Mouse (Mus musculus): Measurements from ENCODE around the gene AC124108.1.
"Not testable (repeated sequence)": the region's sequence is repeated elsewhere in the genome, so short reads cannot be mapped to it uniquely, and the experiment has no call there.

The AC124108.1 gene

DNA sequence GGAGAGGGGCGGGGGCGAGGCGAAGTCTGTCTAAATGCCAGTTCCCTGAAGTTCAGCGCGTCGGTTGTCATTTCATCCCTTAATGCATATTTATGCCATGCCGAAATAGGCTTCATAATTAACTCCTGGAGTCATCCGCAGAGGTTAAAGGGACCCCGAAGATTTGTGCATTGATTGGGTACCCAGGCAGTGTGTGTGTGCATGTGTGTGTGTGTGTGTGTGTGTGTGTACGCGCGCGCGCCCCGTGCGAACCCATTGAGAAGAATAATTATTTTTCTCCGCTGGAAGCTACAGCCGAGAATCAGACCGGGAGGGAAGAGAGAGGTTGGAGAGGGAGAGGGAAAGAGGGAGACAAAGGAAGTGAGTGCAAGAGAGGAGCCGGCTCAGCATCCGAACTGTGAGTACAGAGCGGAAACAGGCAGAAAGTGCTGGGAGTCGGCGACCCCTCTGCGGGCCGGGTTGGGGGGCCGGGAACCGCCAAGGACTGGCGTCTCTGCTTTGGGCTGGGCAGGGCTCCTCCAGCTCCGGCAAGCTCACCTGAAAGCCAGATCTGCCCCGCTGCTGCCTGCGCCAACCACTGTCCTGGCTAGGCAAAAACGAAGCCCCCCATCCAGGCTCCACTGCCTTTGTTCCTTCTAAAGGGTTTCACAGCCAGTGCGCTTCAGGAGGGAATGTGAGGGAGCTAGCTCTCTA lies at the start of gene AC124108.1, which contains the start of gene Lemd1:
AC124108.1 (plus strand) TSS at position 365 of the 693 bp plus-strand sequence.
Lemd1 (plus strand) TSS at position 339 of the 693 bp plus-strand sequence.
- DNase-seq = no peak

DNA sequence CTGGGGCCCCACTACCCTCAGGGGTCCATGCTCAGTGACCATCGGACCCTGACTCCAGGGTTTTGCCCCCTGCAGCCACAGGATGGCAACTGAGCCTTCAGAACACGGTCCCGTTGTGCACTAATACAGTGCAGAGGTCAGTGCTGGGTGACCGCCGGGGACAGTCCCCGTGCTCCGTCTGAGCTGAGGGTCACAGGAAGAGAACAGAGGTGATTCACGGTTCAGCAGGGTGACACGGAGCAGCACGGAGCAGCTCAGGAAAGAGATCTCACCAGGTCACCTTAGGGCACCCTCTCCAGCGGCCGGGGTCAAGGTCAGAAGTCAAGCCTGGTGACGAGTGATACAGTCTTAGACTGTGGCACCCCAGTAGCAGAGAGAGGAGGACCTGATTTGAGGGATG lies 49.5 kb upstream of the AC124108.1 start:
- no peak for DNase-seq

DNA sequence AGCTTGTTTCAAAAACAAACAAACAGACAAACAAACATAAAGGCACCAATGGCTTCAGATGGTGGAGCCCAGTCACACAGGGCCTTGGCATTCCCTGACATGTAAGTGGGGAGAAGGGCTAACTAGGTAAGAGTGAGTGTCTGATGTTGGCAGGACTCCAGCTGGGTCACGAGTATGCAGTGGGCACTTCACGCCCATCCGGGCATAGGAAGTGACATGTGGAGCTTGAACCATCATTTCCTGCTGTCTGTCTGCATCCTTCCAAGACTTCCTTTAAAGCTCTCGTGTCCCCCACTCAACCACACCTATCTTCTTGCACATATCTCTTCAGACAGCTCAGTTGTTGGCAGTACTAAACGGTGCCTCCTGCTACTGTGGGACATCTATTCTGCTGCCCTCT lies 48.2 kb upstream of the AC124108.1 start:
- no peak for DNase-seq

DNA sequence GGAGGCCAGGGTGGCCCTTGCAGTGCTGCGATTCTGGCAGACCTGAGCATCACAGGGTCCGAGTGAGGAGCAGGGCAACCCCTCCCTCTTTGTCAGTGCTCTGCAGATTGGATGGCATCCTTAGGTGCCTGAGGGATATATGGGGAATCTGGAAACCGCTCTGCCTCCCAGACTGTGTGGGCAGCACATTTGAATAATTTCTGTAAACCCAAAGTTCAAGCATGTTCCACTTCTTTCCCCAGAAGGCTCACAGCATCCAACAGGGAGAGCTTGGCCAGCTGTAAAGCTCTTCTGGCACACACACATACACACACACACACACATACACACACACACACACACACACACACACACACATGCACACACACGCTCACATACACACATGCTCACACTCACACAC lies 47.5 kb upstream of the AC124108.1 start:
- DNase-seq = no peak

DNA sequence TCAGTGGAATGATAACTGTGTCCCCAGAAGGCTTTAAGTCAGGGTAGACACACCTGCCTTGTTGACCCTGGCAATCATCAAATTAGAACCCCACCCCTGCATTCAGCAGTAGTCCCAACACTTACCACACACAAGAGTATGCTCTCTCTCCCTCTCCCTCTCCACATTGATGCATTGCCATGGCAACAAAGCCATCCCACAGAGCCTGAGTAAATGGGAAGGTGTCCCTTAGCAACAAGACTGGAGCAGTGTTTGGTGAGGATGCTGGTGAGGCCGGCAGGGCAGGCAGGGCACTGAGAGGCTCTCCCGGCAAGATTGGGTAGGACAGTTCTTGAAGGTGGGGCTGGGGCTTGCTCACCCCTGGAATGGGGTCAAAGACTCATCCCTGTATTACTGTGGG lies 47.0 kb upstream of the AC124108.1 start:
- DNase-seq = no peak

DNA sequence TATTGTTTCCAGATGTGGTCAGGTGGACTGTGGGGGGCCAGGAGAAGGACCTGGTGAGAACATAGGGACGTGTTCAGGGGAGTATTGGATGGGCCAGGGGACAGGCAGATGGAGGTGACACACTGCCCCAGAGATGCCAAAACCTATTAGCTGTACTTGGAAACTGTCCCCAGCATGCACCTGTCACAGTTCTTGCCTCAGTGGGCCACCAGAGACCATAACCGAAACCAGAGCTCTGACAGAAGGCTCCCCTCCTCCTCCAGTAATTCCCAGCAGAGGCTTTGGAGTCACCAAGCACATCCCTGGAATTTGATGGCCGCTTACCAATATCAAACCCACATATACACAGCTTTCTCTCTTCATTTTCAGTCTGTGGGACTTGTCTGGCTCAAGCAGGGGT lies 46.4 kb upstream of the AC124108.1 start:
- no peak for DNase-seq

DNA sequence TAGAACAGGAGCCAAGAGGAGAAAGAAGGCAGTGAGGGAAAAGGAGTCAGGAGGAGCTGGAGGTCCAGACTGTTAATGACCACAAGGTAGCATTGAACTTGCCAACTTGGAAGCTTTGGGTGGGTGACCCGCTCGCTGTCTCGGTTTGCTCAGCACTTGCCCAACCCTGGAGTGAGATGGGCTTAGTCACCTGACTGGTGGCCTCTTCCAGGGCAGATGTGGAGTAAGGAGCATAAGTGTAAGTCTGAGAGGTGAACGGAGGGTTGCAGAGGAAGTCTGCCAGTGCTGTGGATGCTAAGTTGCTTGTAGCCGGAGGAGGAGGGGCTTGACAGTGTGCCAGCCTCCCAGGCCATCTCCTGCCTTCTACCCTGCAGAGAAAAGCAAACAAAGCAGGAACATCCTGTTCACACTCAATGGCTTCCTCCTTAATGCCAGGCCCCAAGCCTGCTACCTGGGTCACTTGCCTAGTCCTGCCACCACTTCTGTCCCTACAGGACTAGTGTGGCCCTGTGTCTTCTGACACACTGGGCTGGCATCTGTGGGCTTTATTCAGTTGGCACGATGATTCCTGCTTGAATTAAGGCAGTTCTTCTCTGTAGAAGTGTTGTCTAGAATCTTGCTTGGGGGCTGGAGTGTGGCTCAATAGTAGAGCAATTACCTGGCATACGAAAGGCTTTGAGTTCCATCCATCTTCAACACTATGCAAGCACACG lies 45.1 kb upstream of the AC124108.1 start:
- DNase-seq = no peak

DNA sequence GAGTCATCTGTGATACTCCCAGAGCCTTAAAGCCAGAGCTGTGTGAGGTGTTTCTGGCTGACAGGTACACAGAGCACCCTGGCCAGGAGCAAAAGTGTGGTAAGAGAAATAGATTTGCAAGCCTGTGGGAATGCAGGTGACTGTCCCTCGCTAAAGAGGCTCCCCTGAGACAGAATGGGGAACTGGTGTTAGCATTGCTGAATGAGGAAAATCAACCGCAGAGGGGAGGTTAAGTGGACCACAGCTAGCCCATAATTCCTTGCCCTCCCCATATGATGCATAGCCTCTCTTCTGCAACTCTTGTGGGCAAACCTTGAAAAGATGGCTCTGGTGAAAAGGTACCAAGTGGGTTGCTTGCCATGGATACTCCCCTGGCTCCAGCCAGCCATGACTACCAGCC lies 41.8 kb upstream of the AC124108.1 start:
- DNase-seq = no peak

DNA sequence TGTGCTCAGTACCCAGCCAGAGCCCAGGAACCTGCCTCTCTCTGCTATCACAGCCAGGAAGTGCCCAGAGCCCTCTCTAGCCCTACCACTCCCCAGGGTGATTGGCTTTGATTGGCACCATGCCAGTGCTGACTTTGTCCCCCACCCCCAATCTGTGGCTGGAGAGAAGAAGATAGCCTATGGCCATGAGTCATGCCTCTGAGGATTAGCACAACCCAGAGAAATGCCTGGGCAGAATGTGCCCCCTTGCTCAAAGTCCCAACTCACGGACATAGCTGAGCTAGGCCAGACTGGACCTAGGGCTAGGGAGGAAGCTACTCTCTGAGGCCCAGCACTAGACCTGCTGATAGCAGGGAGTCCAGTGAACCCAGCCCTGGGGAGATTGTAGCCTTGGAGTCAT lies 41.1 kb upstream of the AC124108.1 start:
- no peak for DNase-seq

DNA sequence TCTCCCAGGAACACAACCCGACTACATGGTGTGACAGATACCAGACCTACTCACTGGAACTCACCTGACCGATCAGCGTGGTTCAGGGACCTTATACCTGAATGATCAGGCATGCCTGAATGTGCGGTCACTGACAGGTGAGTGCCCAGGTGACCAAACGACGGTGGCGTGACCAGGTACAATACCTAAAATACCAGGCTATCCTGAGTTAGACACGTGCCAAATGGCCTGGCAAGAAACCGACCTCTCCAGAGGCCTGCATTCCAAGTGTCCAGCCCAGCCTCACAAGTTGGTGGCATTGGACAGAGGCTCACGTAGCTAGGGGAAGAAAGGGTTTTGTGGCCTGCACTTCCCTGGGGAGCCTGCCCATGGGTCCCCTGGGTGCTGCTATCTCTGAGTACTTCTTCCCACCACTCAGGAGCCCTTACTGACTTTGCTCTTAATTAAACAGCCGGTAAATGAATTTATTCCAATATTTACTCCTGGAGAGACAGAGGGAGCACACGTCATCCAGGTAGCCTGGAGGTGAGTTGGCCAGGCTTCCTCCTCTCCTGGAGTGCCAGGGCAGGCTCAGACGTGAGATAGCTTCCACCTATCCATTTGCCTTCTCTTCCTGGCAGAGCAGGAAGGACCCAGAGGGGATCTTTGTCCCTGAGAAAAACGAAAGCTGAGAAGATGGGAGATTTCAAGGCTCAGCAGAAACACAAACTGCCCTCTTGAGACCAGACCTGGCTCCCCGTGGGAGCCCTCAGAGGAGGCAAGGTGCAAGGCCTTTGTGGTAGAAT lies 40.2 kb upstream of the AC124108.1 start:
- DNase-seq = no peak

DNA sequence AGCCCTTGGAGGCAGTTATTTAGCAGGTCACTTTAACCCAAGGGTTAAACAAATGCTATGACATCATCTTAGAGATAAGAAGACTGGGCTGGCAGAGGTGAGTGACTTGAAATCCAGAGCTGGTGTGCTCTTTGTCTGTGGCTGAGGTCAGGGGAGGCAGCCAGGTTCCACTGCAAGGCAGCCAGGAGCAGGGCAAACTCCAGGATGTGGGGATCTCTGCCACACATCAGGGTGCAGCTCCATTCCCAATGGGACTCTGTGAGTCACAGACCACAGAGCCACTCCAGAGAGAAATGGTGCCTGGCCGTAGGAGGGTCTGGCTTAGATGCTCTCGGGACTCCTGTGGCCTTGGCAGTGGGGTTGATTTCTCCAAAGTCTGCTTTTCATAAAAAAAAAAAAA lies 39.3 kb upstream of the AC124108.1 start:
- DNase-seq = peak; percentile 88

DNA sequence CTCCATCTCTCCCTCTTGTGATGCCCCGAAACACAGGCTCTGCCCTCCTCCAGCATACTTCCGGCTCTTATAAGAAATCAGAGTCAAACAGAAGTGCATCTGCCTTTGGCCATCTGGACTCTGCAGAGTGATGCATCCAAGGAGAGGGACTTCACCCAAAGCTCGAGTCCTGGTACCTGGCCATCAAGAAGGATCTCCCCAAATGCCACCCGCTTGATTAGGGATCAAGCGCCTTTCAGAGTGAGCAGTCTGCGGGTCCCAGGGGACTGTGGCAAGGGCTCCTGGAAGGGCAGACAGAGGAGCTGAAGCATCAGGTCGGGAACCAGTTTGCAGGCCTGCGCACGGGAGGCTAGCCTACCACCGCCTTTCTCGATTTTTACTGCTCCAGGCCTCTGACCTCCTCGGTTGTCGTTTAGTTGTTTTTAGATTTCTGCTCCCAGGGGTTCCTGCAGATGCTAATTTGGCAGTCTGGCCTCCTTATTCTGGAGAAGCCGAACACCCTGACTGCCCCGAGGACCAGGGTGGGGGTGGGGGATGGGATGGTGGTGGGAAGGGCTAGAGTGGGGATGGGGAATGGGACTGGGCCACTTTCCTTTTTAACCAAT lies 38.1 kb upstream of the AC124108.1 start:
- peak; percentile 95 for DNase-seq

DNA sequence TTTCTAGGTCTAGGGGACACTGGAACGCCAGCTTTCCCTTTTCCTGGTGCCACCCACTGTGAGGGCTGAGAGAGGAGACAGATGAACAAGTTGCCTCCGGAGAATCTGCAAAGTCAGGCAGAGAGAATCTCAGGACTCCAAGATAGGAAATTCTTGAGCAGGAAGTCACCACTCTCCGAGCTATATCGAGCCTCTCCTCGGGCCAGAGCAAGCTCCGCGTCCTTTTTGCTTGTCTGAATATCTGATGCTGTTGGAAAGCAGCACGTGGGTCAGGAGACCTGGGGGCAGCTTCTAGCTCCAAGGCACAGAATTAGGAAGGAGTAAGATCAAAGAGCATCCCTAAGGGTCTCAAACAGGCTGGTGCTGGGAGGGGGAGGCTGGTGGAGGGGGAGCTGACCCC lies 37.6 kb upstream of the AC124108.1 start:
- peak; percentile 91 for DNase-seq

DNA sequence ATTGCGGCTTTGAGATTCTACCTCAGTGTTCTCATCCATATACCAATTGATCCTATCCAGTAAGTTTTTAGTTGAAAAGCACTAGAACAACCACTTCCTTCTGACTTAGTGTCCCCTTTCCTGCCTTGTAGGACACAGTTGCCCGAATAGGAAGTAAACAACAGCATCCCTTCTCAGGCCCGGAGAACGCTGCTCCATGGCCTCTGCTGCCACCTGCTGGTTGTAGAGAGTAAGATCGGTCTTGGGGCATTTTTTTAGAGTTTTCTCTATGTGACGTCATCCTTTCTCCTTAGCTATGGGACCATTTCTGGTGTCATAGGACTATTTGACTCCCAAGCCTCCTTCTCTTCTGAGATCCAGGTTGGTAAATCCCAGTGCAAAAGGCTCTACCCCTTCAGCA lies 35.5 kb upstream of the AC124108.1 start:
- DNase-seq = peak; percentile 96

DNA sequence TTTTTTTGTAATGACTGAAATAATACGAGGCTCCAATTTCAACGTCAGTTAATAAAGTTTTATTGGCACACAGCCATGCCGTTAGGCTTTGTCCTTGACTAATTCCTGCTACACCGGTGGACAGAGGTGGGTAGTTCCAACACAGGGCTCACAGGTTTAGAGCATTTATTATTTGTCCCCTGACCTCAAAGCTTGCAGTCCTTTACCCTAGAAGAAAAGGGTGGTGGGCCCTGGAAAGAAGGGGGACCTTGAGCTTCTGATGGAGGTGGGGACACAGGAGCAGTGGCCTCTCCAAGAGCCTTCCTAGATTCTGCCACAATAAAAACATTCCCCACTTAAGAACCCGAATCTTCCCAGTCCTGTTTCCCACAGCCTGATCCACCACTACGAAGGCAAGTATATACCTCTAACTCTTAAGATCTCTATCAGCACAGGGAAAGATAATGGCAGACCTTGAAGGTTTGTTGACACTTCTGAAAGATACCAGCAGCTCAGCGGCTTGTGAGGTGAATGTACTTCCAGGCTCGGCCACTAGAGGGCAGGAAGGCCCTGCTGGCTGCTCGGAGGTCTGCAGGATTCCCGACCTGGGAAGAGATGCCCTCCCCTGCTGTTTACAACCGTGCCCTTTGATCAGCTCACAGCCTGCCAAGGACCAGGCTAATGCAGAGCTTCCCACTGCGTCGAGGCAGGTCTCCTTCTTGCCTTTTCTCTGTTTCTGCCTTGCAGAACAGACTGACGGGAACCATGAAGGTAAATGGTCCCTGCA lies 34.1 kb upstream of the AC124108.1 start:
- DNase-seq = peak; percentile 95

DNA sequence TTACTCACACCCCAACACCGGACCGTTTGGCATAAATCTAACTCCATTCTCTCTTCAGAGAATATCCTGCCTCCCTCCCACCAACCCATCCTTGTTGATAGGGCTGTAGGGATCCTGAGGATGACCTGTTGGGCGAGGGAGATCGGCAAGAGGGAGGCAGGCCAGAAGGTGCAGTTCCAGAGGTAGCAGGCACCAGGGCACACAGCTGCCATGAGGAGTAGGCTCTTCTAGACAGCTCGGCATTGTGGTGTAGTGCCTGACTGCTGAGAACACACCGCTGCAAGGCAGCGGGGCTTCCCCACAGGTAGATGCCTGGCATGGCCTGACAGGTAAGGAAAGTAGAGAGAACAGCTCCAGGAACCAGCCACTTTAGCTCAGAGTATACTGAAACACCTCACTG lies 33.4 kb upstream of the AC124108.1 start:
- DNase-seq = peak; percentile 87

DNA sequence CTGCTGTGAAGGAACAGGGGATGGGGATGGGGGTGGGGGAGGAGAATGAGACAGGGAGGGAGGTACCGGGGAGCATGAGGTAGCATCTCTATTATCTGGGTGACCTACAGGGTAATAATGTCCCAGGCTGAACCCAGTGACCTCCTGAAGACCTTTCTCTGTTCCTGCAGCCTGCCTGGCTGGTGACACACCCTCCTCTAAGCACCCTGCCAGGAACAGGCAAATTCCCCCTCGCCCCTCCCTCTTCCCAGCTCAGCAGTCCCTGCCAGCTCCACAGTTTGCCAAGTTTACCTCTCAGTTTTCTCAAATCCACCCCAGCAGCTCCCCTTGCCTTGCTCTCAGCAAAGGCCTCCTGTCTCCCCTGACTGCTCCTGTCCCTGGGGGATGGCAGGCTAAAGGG lies 32.5 kb upstream of the AC124108.1 start:
- peak; percentile 91 for DNase-seq

DNA sequence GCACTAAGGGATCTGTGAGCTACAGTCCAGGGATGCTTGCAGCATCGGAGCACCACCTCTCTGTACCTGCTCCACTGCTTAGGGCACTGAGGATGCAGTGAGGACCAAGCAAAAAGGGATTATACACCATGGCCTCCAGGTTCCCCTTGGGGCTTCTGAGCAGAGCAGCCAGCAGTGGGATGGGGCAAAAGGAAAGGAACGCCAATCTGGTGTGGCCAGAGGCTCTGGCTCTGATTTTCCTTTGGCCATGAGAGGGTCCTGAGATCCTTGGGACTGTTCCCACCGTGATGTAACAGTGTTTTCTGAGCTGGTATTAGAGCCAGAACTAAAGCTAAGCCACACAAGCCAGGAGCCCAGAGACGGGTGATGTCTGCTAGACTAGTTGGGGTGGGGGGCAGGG lies 31.6 kb upstream of the AC124108.1 start:
- DNase-seq = no peak

DNA sequence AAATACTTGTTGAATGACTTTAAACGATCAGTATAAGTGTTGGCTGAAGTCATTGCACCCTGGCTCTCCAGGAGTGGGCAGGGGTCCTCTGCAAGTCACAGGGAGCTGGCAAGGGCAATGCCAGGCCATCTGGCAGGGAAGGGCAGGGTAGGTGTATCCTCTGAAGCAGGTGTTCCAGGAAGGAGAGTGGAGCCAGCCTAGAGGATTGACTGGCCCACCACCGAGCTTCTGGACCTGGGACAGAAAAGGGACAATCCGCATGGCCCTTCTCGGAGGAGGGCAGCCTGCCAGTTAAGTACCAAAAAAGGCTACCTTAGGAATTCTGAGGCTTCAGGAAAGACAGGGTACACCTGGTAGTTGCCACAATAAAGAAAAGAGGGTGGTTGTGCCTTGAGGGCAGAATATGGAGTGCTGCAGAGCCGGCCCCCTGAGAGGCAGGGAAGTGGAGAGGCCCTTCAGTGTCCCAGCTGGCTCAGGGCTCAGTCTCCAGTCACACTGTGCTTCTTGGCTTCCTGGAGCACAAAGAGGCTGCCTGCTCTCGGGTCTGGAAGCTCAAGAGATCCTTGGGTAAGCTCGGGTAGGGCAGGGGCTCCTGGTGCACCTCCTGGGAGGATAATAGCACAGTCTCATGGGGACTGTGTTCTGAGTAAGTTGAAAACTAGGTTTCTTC lies 29.9 kb upstream of the AC124108.1 start:
- DNase-seq = peak; percentile 78

DNA sequence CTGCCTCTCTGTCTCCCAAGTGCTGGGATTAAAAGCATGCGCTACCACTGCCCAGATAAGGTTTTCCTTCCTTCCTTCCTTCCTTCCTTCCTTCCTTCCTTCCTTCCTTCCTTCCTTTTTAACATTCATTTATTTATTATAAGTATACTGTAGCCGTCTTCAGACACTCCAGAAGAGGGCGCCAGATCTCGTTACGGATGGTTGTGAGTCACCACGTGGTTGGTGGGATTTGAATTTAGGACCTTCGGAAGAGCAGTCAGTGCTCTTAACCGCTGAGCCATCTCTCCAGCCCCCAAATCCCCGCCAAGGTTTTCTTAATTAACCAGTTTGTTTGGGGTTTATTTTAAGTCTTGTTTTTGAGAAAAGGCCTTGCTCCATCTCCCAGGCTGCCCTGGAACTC lies 28.6 kb upstream of the AC124108.1 start:
- not testable (repeated sequence) for DNase-seq

DNA sequence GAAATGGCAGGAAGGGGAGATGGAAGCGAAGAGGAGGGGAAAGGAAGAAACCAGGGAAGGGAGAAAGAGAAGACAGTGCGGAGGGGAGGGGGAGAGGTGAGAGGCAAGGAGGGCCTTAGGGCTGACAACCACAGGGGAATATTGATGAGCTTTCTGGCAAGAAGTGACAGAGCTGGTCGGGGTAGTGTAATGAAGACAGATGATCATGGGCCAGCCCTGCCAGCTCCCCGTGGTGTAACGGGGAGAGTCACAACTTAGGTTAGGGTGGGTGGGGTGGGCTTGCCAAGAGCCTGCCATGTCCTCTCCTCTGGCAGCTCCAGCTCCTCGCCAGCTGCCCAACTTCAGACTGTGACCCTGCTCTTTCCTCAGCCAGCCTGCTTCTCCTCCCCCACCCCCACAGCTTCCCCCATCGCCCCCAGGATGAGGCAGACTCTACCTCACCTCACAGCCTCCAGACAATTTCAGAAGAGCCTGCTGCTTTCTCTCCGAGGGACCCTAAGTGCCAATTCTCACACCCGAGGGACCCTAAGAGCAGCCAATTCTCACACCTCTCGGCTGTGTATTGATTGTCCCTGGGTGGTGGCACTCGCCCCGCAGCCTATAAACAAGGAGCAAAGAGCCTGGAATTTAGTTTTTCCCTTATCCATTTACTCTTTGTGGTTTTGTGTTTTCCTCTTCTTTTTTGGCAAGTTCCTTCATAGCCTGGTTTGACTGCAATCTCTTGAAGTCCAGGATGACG lies 26.3 kb upstream of the AC124108.1 start:
- DNase-seq = no peak

Measured in heart, adult 11 months (tissue).